Mouse (Mus musculus) ZHBTc4 (cell line): Measurements from ENCODE around the gene Galns.
A peak's percentile ranks its signal among the peaks of the same experiment; 100 is the strongest.

Experiments
- DNase-seq: peaks from one replicate; pipeline ENCODE4 v3.0.0-alpha.2; 2011; ENCODE audit warnings: low read depth, low spot score

The Galns gene

GRCm38 (mm10) chr8:122546066-122546755 is 65.1 kb downstream of the Galns start:
- DNase-seq, result no peak

- no peak for DNase-seq
Measured at GRCm38 (mm10) chr8:122544138-122544537, 67.1 kb downstream of the Galns start.

- no peak for DNase-seq
Measured at GRCm38 (mm10) chr8:122538310-122539076, 72.8 kb downstream of the Galns start.

GRCm38 (mm10) chr8:122537812-122538211 is 73.5 kb downstream of the Galns start:
- DNase-seq, result no peak

GRCm38 (mm10) chr8:122537033-122537432 is 74.2 kb downstream of the Galns start:
- DNase-seq, result peak; percentile 90

- DNase-seq, result no peak
Measured at GRCm38 (mm10) chr8:122531312-122531711, 80.0 kb downstream of the Galns start.

GRCm38 (mm10) chr8:122529159-122529558 is 82.1 kb downstream of the Galns start:
- DNase-seq, result no peak
